Mouse (Mus musculus): Measurements from ENCODE around the gene Vwa5b1. TPM values are rescaled to one million over a fixed set of nuclear protein-coding genes. Genes with fewer than 3 reads are reported as not detected.

Gene Vwa5b1
- polyA plus RNA-seq, 1 experiment from 2014 or later = not detected

DNA sequence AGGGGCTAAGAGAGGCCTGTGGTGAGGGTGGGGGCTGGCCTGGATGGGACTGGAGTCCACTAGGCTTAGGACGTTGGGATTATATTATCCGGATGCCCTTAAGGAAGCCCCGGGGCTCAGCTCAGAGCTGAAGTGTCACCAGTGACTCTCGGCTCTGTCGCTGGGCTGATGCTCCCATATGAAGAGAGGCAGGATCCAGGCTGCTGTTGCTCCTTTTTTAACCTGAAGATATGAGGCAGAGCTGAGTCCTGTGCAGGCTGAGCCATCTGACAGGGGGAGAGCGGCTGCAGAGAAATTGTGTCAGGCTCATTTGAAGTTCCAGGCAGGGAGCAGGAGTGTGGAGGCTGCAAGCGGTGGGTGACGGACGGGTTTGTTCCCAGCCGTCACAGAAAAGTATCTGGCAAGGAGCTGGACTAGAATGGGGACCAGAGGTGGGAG, 87.5 kb downstream of the Vwa5b1 start:
- H3K4me2 ChIP-seq = no peak overlapping the region
- H3K9ac ChIP-seq = no peak overlapping the region
- H3K27me3 ChIP-seq (replicated peaks) = peaks cover 88% of the 10 kb centered on the region
- WGBS = 14% methylated on average over 10 of the region's 10 CpGs
- H3K27ac ChIP-seq (replicated peaks) = no peak overlapping the region
- peaks cover 1% of the 10 kb centered on the region; the same call in 1 of the 2 replicates for H3K4me1 ChIP-seq
- H3K4me3 ChIP-seq = no peak overlapping the region
- no peaks in the 10 kb centered on the region for H3K9me3 ChIP-seq
- H3K36me3 ChIP-seq = no peaks in the 10 kb centered on the region
- no peak for ATAC-seq (ENCODE audit: extremely low read depth, insufficient number of reproducible peaks, low FRiP score, low TSS enrichment)

DNA sequence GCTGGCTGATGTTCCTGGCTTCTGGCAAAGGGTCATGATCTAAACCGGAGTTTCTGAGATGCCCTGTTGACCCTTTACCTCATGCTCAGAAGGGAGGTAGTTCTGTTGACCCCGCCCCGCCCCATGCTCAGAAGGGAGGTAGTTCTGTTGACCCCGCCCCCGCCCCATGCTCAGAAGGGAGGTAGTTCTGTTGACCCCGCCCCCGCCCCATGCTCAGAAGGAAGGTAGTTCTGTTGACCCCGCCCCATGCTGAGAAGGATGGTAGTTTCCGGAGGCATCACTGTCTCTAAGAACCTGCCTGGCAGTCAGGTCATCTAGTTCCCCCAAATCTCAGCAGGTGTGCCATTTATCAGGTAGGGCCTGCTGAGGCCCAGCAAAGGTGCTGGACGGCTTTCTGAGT, 88.1 kb downstream of the Vwa5b1 start:
- H3K9me3 ChIP-seq = no peaks in the 10 kb centered on the region
- H3K4me1 ChIP-seq = peaks cover 7% of the 10 kb centered on the region
- no peak overlapping the region for H3K9ac ChIP-seq
- H3K4me3 ChIP-seq = no peak overlapping the region
- no peaks in the 10 kb centered on the region for H3K36me3 ChIP-seq
- no peak overlapping the region for H3K27ac ChIP-seq (replicated peaks)
- H3K27me3 ChIP-seq (replicated peaks) = peaks cover 88% of the 10 kb centered on the region
- 20% methylated on average over 10 of the region's 10 CpGs for WGBS
- no peak overlapping the region for H3K4me2 ChIP-seq
- no peak for ATAC-seq (ENCODE audit: extremely low read depth, insufficient number of reproducible peaks, low FRiP score, low TSS enrichment)

DNA sequence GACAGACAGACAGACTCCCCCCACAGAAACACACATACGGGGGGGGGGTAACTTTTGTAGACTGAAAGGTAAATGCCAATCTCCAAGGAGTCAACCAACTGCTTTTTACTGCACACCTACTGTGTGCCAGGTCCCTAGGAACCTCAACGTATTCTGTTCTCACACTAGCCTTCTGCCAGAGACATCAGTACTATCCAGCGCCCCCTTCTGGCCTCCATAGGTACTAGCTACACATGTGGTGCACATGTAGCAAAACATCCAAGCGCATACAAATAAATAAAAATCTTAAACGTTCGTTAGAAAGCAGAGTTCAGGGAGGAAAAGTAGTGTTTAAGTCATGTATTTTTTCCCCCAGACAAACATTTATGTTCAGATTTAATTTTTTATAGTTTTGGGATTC, 88.6 kb downstream of the Vwa5b1 start:
- no peak overlapping the region for H3K9ac ChIP-seq
- peaks cover 88% of the 10 kb centered on the region for H3K27me3 ChIP-seq (replicated peaks)
- H3K4me1 ChIP-seq = peaks cover 7% of the 10 kb centered on the region
- no peak overlapping the region for H3K4me2 ChIP-seq
- H3K27ac ChIP-seq (replicated peaks) = no peak overlapping the region
- no peaks in the 10 kb centered on the region for H3K36me3 ChIP-seq
- no peak for ATAC-seq (ENCODE audit: extremely low read depth, insufficient number of reproducible peaks, low FRiP score, low TSS enrichment)
- WGBS = 55% methylated on average over 6 of the region's 6 CpGs
- H3K9me3 ChIP-seq = no peaks in the 10 kb centered on the region
- no peak overlapping the region for H3K4me3 ChIP-seq

DNA sequence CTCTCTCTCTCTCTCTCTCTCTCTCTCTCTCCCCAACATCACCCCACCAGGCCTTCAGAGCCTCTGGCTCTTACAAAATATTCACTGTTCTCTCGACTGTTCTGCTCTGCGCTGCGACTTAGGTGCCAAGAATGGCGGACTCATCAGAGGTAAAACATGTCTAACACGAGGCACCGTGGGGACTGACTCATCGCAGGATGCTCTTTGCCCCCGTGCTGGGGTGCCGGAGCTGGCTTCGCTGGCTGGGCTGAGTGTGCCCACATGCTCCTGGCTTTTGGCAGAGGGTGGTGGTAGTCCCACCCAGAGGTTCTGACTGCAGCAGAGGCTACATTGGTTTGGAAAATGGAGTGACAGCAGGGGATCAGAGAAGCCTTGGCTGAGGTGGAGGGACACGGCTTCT, 89.4 kb downstream of the Vwa5b1 start:
- Histone ChIP-seq H3K9me3 (no peaks in the 10 kb centered on the region), H3K27me3 (replicated peaks) (peaks cover 83% of the 10 kb centered on the region), H3K9ac (no peak overlapping the region), H3K4me1 (peaks cover 7% of the 10 kb centered on the region), H3K36me3 (no peaks in the 10 kb centered on the region), H3K4me3 (no peak overlapping the region), H3K4me2 (no peak overlapping the region), H3K27ac (replicated peaks) (no peak overlapping the region)
- WGBS = 73% methylated on average over 11 of the region's 11 CpGs
- no peak for ATAC-seq (ENCODE audit: extremely low read depth, insufficient number of reproducible peaks, low FRiP score, low TSS enrichment)

DNA sequence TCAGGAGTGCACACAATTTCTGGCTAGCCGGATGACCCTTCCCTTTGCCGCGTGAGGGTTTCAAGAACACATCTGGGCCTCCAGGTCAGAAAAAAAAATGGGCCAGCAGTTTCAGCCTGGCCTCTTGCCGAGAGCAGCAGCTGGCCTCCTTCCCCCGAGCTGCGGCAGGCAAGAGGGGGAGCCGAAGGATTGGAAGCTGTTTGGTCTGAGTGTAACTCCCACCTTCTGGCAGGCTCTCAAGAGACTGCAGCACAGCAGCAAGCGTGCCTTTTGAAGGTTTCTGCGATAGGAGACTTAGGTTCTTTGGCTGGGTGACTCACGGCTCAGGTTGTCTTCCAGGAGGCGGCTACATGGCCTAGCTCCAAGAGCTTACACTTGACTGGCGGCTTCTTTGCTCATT, 92.5 kb downstream of the Vwa5b1 start:
- Histone ChIP-seq H3K27ac (replicated peaks) (no peak overlapping the region; the same call in 1 of the 2 replicates), H3K27me3 (replicated peaks) (peaks cover 80% of the 10 kb centered on the region), H3K4me3 (no peak overlapping the region), H3K4me1 (peaks cover 7% of the 10 kb centered on the region), H3K36me3 (no peaks in the 10 kb centered on the region), H3K4me2 (no peak overlapping the region), H3K9ac (no peak overlapping the region), H3K9me3 (no peaks in the 10 kb centered on the region)
- 41% methylated on average over 12 of the region's 12 CpGs for WGBS
- no peak for ATAC-seq (ENCODE audit: extremely low read depth, insufficient number of reproducible peaks, low FRiP score, low TSS enrichment)

DNA sequence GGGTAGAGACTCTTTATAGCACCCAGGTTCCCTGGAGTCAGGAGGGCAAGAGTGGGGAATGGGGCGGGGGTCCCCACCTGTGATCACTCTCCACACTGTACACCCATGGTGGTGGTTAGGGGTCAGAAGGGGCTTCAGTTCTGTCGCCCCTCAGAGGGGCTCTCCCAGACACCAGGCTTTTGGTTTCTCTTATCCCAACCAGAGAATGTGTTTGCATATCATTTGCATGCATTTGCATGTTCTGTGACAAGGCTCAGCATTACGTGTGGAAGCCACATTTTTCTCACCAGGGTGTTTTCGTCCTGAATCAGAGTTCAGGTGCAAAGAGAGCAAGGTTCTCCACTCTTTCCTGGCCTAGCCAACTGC, 97.6 kb downstream of the Vwa5b1 start:
- Histone ChIP-seq H3K9me3 (peaks cover 7% of the 10 kb centered on the region; the same call in 1 of the 2 replicates), H3K4me3 (no peak overlapping the region), H3K27me3 (replicated peaks) (peaks cover 68% of the 10 kb centered on the region), H3K36me3 (no peaks in the 10 kb centered on the region), H3K4me1 (peaks cover 5% of the 10 kb centered on the region), H3K4me2 (no peak overlapping the region), H3K27ac (replicated peaks) (no peak overlapping the region), H3K9ac (no peak overlapping the region)
- no peak for ATAC-seq (ENCODE audit: extremely low read depth, insufficient number of reproducible peaks, low FRiP score, low TSS enrichment)
- 57% methylated on average over 4 of the region's 4 CpGs for WGBS

DNA sequence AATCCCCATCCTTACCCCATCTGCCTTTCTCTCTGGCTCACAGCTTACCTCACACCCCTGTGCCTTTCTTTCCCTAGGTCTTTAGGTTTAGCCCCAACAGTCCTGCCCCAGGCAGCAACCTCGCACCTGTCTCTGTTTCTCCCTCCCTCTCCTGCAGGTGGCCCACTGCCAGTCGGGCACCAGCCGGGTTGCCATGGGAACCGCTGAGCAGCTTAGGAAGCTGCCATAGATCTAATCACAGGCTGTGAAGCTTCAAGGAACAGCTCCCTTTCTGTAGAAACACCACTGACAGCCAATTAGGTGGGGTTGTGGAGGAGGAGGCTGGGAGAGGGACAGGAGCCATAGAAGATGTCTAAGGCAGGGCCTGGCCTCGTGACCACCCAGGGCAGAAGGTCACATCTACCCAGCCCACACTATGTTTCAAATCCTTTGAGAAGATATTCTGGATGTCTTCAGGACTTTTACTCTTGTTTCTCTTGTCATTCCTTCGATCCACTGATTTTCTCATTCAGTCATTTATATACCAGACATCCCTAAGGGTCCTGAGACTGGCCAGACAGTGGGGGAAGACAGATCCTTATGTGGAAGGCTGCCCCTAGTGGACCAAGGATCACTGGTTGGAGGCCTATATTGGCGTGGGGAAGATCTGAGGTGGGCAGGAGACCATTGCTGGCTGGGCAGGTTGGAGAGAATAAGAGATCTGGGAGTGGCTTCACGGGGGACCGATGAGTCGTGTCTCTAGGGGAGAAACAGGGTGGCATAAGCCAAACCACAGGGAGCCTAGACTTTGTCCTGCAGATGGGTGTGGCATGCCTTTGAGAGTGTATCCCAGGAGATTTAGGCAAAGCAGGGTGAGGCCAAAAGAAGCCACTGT, 98.2 kb downstream of the Vwa5b1 start:
- Histone ChIP-seq H3K36me3 (no peaks in the 10 kb centered on the region), H3K4me3 (no peak overlapping the region), H3K27me3 (replicated peaks) (peaks cover 62% of the 10 kb centered on the region), H3K4me2 (no peak overlapping the region), H3K9ac (no peak overlapping the region), H3K4me1 (no peaks in the 10 kb centered on the region), H3K27ac (replicated peaks) (no peak overlapping the region), H3K9me3 (peaks cover 7% of the 10 kb centered on the region; the same call in 1 of the 2 replicates)
- ATAC-seq (ENCODE audit: extremely low read depth, insufficient number of reproducible peaks, low FRiP score, low TSS enrichment) = no peak
- 31% methylated on average over 10 of the region's 10 CpGs for WGBS

DNA sequence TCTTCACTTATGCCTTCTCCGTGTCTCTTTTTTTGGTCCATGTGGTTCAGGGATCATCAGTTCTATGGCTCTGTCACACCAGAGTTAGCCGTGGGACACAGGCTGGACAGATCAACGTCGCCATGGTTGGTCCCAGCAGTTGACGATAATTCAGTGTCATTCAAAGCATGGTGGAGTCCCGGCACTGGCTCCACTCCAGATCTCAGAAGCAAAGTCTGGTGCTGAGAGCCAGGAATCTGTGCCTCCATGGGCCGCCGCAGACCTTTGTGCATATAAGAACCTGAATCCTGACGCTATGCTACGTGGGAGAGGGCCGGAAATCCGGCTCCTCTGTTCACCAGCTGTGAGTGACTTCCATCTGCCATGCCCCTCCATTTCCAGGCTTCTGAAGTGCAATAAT, 100.1 kb downstream of the Vwa5b1 start:
- Histone ChIP-seq H3K27me3 (replicated peaks) (peaks cover 50% of the 10 kb centered on the region), H3K4me1 (no peaks in the 10 kb centered on the region), H3K9me3 (peaks cover 7% of the 10 kb centered on the region; the same call in 1 of the 2 replicates), H3K4me3 (no peak overlapping the region), H3K36me3 (no peaks in the 10 kb centered on the region), H3K27ac (replicated peaks) (no peak overlapping the region), H3K4me2 (no peak overlapping the region), H3K9ac (no peak overlapping the region)
- 77% methylated on average over 12 of the region's 12 CpGs for WGBS
- ATAC-seq (ENCODE audit: extremely low read depth, insufficient number of reproducible peaks, low FRiP score, low TSS enrichment) = no peak

DNA sequence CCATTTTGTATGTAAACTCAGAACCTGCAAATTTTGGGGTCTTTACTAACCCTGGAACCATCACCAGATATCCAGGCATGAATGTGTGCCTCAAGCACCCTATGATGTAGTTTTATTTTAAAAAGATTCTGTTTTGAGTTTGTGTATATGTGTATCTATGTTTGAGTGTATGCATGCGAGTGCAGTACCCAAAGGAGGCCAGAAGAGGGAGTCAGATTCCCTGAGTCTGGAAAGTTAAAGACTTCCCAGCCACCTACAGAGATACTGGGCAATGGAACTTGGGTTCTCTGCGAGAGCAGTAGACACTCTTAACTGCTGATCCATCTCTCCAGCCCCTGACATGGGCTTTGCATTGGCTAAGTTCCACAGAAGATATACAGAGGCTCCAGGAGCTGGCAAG, 101.8 kb downstream of the Vwa5b1 start:
- Histone ChIP-seq H3K9me3 (peaks cover 7% of the 10 kb centered on the region; the same call in 1 of the 2 replicates), H3K36me3 (no peaks in the 10 kb centered on the region), H3K4me2 (no peak overlapping the region), H3K4me3 (no peak overlapping the region), H3K27ac (replicated peaks) (no peak overlapping the region), H3K4me1 (no peaks in the 10 kb centered on the region), H3K27me3 (replicated peaks) (peaks cover 54% of the 10 kb centered on the region), H3K9ac (no peak overlapping the region)
- WGBS = 78% methylated on average over 2 of the region's 2 CpGs
- ATAC-seq (ENCODE audit: extremely low read depth, insufficient number of reproducible peaks, low FRiP score, low TSS enrichment) = no peak

DNA sequence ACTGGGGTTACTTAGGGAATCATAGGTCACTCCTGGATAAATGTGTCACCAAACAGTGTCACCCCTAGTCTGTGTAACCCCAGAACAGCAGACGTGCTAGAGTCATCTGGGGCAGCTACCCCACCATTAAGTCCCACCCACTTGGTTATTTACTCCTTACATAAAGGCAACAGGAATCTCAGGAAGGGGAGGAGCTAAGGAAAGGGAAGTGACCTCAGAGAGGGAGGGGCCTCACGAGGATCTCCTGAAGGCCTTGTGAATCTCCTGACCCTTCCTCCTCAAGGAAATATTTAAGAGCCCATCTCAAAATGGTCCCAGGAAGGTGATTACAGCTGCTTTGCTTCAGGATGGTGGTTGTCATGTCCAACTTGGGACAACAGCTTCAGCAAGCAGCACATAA, 103.9 kb downstream of the Vwa5b1 start:
- no peak for ATAC-seq (ENCODE audit: extremely low read depth, insufficient number of reproducible peaks, low FRiP score, low TSS enrichment)
- H3K27ac ChIP-seq (replicated peaks) = no peak overlapping the region
- no peaks in the 10 kb centered on the region for H3K36me3 ChIP-seq
- H3K9me3 ChIP-seq = peaks cover 7% of the 10 kb centered on the region; the same call in 1 of the 2 replicates
- peaks cover 51% of the 10 kb centered on the region for H3K27me3 ChIP-seq (replicated peaks)
- no peak overlapping the region for H3K4me3 ChIP-seq
- WGBS = 66% methylated on average over 2 of the region's 2 CpGs
- no peak overlapping the region for H3K4me2 ChIP-seq
- H3K9ac ChIP-seq = no peak overlapping the region
- no peaks in the 10 kb centered on the region for H3K4me1 ChIP-seq

DNA sequence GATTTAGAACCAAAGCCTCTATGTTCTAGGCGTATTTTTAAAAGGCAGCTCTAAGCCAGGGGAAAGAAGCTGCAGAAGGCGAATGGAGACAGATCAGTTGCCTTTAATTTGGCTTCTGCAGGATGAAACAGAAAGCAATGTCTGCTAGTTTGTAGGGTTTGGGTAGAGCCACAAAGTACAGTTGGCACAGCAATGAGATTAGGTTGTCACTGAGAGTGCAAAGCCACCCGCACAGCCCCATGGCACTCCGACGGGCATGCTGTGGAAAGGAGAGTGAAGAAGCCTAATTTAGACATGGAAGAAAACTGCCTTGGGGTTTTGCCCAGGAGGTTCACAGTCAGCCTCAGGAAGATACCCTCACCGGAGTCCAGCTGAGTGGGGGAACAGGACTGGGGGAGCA, 105.7 kb downstream of the Vwa5b1 start:
- Histone ChIP-seq H3K4me2 (no peak overlapping the region), H3K27ac (replicated peaks) (no peak overlapping the region), H3K9me3 (peaks cover 7% of the 10 kb centered on the region; the same call in 1 of the 2 replicates), H3K27me3 (replicated peaks) (peaks cover 51% of the 10 kb centered on the region), H3K36me3 (no peaks in the 10 kb centered on the region), H3K4me1 (no peaks in the 10 kb centered on the region), H3K4me3 (no peak overlapping the region), H3K9ac (no peak overlapping the region)
- ATAC-seq (ENCODE audit: extremely low read depth, insufficient number of reproducible peaks, low FRiP score, low TSS enrichment) = no peak
- WGBS = 84% methylated on average over 6 of the region's 6 CpGs

DNA sequence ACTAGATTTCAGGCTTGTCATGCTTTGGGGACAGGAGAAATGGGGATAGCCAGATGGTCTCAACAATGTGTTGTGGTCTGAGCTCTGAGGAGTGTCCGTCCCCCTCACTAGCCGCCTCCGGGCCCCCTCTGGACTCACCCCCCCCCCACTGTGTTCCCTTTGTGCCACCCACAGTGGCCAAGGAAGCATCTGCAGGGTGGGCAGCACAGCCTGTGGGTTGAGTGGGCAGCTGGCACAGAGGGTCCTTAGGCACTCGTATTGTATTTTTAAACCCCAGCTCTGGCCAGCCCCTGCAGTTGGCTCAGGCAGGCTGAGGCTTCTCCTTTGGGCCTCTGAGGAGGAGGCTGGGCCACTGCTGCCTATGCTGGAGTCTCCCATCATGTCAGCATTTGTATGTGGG, 110.0 kb downstream of the Vwa5b1 start:
- Histone ChIP-seq H3K9me3 (no peaks in the 10 kb centered on the region), H3K4me2 (no peak overlapping the region), H3K27ac (replicated peaks) (no peak overlapping the region), H3K4me3 (no peak overlapping the region), H3K36me3 (no peaks in the 10 kb centered on the region), H3K27me3 (replicated peaks) (peaks cover 65% of the 10 kb centered on the region), H3K4me1 (peaks cover 30% of the 10 kb centered on the region), H3K9ac (no peak overlapping the region)
- no peak for ATAC-seq (ENCODE audit: extremely low read depth, insufficient number of reproducible peaks, low FRiP score, low TSS enrichment)
- WGBS = 81% methylated on average over 4 of the region's 4 CpGs

Data from heart, embryonic 13.5 days (tissue).